Mouse (Mus musculus) cortical plate, adult 2 months (tissue): ENCODE measurements around the gene Tifab.
"Not testable (repeated sequence)": the region's sequence is repeated elsewhere in the genome, so short reads cannot be mapped to it uniquely, and the experiment has no call there.

ENCODE experiments used
- CTCF ChIP-seq: fragments of 200-500 bp; IDR thresholded peaks from 2 replicates; pipeline ENCODE4 v1.5.1; 2011; ENCODE audit warnings: mild to moderate bottlenecking, control low read depth, low read length; ENCODE audit not compliant: insufficient read depth; ENCODE audit errors: extremely low read depth
- POLR2A ChIP-seq: fragments of 200-500 bp; IDR thresholded peaks from 2 replicates; pipeline ENCODE4 v1.6.1; 2011; ENCODE audit warnings: mild to moderate bottlenecking, low read length, control low read depth; ENCODE audit not compliant: insufficient read depth; ENCODE audit errors: extremely low read depth

- TF ChIP-seq POLR2A, CTCF: not testable (repeated sequence)
Measured at GRCm38 (mm10) chr13:56195824-56196223, 17.1 kb upstream of the Tifab start.
